Mouse (Mus musculus) forebrain, embryonic 11.5 days (tissue): Measurements from ENCODE around the gene Calcrl. TPM values are rescaled to one million over a fixed set of nuclear protein-coding genes. Genes with fewer than 3 reads are reported as not detected.

ENCODE experiments used
- ATAC-seq: fragments of 200-750 bp; cut with Nextera tagmentation; replicated peaks from 2 replicates; pipeline ENCODE4 v1.8.0; 2017; ENCODE audit warnings: moderate TSS enrichment; ENCODE audit not compliant: low FRiP score
- DNase-seq: peaks from one replicate; pipeline ENCODE4 v3.0.0-alpha.2; 2017; ENCODE audit warnings: low spot score
- H3K27ac ChIP-seq: fragments of 300-500 bp; sonication (generic); 2 replicates; pipeline ENCODE4 v1.5.1; 2014; ENCODE audit warnings: low read depth, low read length
- H3K27me3 ChIP-seq: fragments of 300-500 bp; sonication (generic); 2 replicates; pipeline ENCODE4 v1.6.1; 2014; ENCODE audit warnings: mild to moderate bottlenecking, low read length, mixed read lengths; ENCODE audit not compliant: control insufficient read depth, insufficient read depth
- H3K36me3 ChIP-seq: fragments of 300-500 bp; sonication (generic); 2 replicates; pipeline ENCODE4 v1.6.1; 2014; ENCODE audit warnings: mild to moderate bottlenecking, low read length, moderate library complexity, mixed read lengths; ENCODE audit not compliant: control insufficient read depth, insufficient read depth
- H3K4me1 ChIP-seq: fragments of 300-500 bp; sonication (generic); replicated peaks from 2 replicates; pipeline ENCODE4 v1.6.1; 2014; ENCODE audit warnings: low read length, mixed read lengths; ENCODE audit not compliant: control insufficient read depth, insufficient read depth
- H3K4me2 ChIP-seq: fragments of 300-500 bp; sonication (generic); 2 replicates; pipeline ENCODE4 v1.6.1; 2014; ENCODE audit warnings: low read depth, mild to moderate bottlenecking, low read length, moderate library complexity, mixed read lengths; ENCODE audit not compliant: severe bottlenecking
- H3K4me3 ChIP-seq: fragments of 300-500 bp; sonication (generic); 2 replicates; pipeline ENCODE4 v1.5.1; 2014; ENCODE audit warnings: low read depth, low read length
- H3K9ac ChIP-seq: fragments of 300-500 bp; sonication (generic); 2 replicates; pipeline ENCODE4 v1.6.1; 2014; ENCODE audit warnings: low read length
- H3K9me3 ChIP-seq: fragments of 300-500 bp; sonication (generic); 2 replicates; pipeline ENCODE4 v1.6.1; 2016; ENCODE audit warnings: low read length, mixed read lengths; ENCODE audit not compliant: control insufficient read depth
- WGBS: fragments of 180-500 bp; shearing (Covaris S2); extraction: QIAGEN DNeasy Blood & Tissue Kit; methylation state at CpG from one replicate; pipeline ENCODE4 v1.1.7; 2014; 5-methylcytosine and 5-hydroxymethylcytosine counted together
- polyA plus RNA-seq: library from polyadenylated mRNA; unstranded; fragments of >200 nt; fragmentation: Nextera tagmentation; extraction: Ambion mirVana; gene quantifications from 2 replicates; pipeline ENCODE4 v1.2.1, GENCODE M21; 2014

Calcrl gene
- polyA plus RNA-seq, 1 experiment from 2014 or later: 14.1 TPM

GRCm38 (mm10) chr2:84365266-84365665 lies 59.9 kb downstream of the Calcrl start:
- ATAC-seq (no peak), DNase-seq (no peak)
- Histone ChIP-seq H3K27ac (no peak overlapping the region), H3K4me2 (no peak overlapping the region), H3K4me3 (no peak overlapping the region), H3K36me3 (no peaks in the 10 kb centered on the region), H3K9me3 (no peaks in the 10 kb centered on the region), H3K4me1 (no peaks in the 10 kb centered on the region), H3K27me3 (no peaks in the 10 kb centered on the region), H3K9ac (no peak overlapping the region)
- WGBS: 84% methylated on average over 3 of the region's 3 CpGs

DNA sequence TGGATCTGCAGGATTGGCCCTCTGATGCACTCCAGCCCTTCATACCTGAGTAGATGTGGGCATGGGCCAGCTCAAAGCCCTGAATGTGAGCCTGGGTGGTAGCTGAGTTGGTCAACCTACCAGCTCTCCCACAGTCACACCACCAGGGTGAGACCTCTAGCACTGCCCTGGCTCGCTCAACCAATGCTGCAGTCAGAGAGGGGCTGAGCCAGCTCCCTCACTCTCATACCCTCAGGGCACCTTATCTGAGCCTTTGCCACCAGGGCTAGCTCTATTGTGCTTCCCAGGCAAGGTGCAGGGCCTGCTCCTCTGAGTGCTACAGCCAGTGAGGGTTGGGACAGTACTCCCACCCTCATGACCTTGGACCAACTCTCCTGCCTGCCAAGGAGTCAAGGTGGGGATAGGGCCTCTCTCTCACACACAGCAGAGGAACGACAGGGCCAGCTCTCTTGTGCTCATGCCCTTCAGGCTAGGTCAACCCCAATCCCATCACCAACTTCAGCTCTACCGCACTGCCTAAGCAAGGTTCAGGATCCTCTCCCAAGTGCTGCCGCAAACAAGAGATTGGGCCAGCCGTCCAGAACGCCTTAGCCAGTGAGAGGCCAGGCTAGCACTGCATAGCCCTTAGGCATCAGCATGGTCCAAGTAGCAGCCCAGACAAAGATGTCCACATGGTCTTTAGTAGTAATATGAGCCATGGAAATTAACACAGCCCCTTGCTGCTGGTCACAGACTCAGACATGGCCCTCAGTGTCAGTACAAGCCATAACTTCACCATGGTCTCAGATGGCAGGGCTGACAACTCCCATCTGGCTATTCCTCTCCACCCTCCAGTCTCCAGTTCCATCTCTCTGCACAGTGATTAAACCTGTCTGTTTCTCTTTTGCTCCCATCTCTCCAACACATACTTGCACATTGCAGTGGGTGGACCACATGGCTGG lies 62.2 kb downstream of the Calcrl start:
- H3K9me3 ChIP-seq: no peaks in the 10 kb centered on the region
- ATAC-seq (peak; percentile 58; the same call in 1 of the 2 replicates), DNase-seq (no peak)
- 91% methylated on average over 6 of the region's 6 CpGs for WGBS
- no peak overlapping the region for H3K27ac ChIP-seq
- no peaks in the 10 kb centered on the region for H3K36me3 ChIP-seq
- H3K9ac ChIP-seq: no peak overlapping the region
- H3K4me1 ChIP-seq: no peaks in the 10 kb centered on the region
- H3K4me2 ChIP-seq: no peak overlapping the region
- H3K27me3 ChIP-seq: no peaks in the 10 kb centered on the region
- H3K4me3 ChIP-seq: no peak overlapping the region

DNA sequence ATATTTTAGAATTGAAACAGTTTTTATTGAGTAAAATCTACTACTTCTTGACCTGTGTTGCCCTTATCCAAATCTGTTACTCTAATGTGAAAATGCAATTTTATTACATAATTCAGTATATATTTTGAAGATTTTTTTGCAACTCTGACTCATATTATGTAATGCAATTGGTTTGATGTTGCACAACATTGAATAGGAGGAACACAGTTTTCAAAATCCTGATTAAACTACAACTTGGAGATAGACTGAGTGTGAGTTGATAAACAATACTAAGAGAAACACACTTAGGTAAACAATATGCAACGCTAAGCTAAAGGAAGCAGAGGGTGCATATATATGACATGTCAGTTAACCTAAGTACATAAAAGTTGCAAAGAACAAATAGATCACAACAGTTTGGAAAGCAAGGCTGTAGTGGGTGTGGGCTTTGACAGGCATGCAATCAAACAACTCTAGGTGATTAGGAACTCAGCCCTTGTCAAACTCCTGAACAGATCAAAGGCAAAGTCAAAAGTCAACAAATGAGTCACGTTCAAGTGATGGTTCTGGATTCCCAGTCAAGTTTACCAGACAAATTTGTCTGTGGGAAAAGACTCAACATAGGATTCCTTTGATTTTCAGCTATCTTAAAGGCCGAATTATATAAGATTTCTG lies 66.4 kb downstream of the Calcrl start:
- Histone ChIP-seq H3K27me3 (no peaks in the 10 kb centered on the region), H3K4me3 (no peak overlapping the region), H3K4me2 (no peak overlapping the region), H3K4me1 (no peaks in the 10 kb centered on the region), H3K9me3 (no peaks in the 10 kb centered on the region), H3K9ac (no peak overlapping the region), H3K36me3 (no peaks in the 10 kb centered on the region), H3K27ac (no peak overlapping the region)
- ATAC-seq (no peak), DNase-seq (no peak)
- 74% methylated on average over 3 of the region's 3 CpGs for WGBS

GRCm38 (mm10) chr2:84355281-84355680 lies 69.9 kb downstream of the Calcrl start:
- WGBS: 79% methylated on average over 4 of the region's 4 CpGs
- ATAC-seq (no peak), DNase-seq (no peak)
- H3K36me3 ChIP-seq: no peaks in the 10 kb centered on the region
- no peak overlapping the region for H3K4me2 ChIP-seq
- H3K4me1 ChIP-seq: no peaks in the 10 kb centered on the region
- H3K27ac ChIP-seq: no peak overlapping the region
- H3K9me3 ChIP-seq: no peaks in the 10 kb centered on the region
- no peaks in the 10 kb centered on the region for H3K27me3 ChIP-seq
- H3K9ac ChIP-seq: no peak overlapping the region
- no peak overlapping the region for H3K4me3 ChIP-seq

GRCm38 (mm10) chr2:84347376-84347775 lies 77.8 kb downstream of the Calcrl start:
- DNase-seq (no peak), ATAC-seq (no peak)
- H3K4me2 ChIP-seq: no peak overlapping the region
- no peak overlapping the region for H3K4me3 ChIP-seq
- no peaks in the 10 kb centered on the region for H3K36me3 ChIP-seq
- H3K9ac ChIP-seq: no peak overlapping the region
- no peak overlapping the region for H3K27ac ChIP-seq
- no peaks in the 10 kb centered on the region for H3K4me1 ChIP-seq
- no peaks in the 10 kb centered on the region for H3K9me3 ChIP-seq
- 82% methylated on average over 2 of the region's 2 CpGs for WGBS
- H3K27me3 ChIP-seq: no peaks in the 10 kb centered on the region

- Histone ChIP-seq H3K4me1 (no peaks in the 10 kb centered on the region), H3K36me3 (no peaks in the 10 kb centered on the region), H3K9me3 (no peaks in the 10 kb centered on the region), H3K4me2 (no peak overlapping the region), H3K9ac (no peak overlapping the region), H3K4me3 (no peak overlapping the region), H3K27ac (no peak overlapping the region), H3K27me3 (no peaks in the 10 kb centered on the region)
- DNase-seq: no peak
- WGBS: 57% methylated on average over 2 of the region's 2 CpGs
- ATAC-seq: no peak
These were observed 81.5 kb downstream of the Calcrl start for GRCm38 (mm10) chr2:84343756-84344155.

GRCm38 (mm10) chr2:84337774-84338450 lies 87.3 kb downstream of the Calcrl start:
- no peaks in the 10 kb centered on the region for H3K9me3 ChIP-seq

DNA sequence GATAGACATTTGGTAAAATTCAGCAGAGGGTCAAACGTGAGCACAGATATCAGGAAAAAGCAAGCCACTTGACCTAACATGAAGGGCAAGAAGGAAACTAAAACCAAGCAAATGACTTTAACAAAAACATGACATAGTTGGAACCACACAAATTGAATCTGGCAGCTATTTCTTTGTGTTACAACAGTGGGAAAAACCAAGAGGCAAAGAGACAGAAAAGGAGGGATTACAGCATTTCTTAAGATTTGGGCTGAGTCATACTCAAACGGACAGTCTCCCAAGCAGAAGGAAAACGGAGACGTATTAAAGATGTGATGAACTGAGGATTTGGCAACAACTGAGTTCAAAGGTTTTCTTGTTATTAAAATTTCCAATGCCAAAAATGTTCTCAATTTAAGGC lies 88.9 kb downstream of the Calcrl start:
- no peaks in the 10 kb centered on the region for H3K4me1 ChIP-seq
- no peaks in the 10 kb centered on the region for H3K9me3 ChIP-seq
- ATAC-seq (no peak), DNase-seq (no peak)
- H3K36me3 ChIP-seq: no peaks in the 10 kb centered on the region
- no peak overlapping the region for H3K4me3 ChIP-seq
- no peaks in the 10 kb centered on the region for H3K27me3 ChIP-seq
- no peak overlapping the region for H3K9ac ChIP-seq
- no peak overlapping the region for H3K4me2 ChIP-seq
- H3K27ac ChIP-seq: no peak overlapping the region
- WGBS: 86% methylated on average over 4 of the region's 4 CpGs

More at GRCm38 (mm10) chr2:84337774-84338450, 87.3 kb downstream of the Calcrl start:
- 79% methylated on average over 1 of the region's 1 CpGs for WGBS
- ATAC-seq (no peak), DNase-seq (no peak)
- H3K36me3 ChIP-seq: no peaks in the 10 kb centered on the region
- H3K4me2 ChIP-seq: no peak overlapping the region
- H3K9ac ChIP-seq: no peak overlapping the region
- no peaks in the 10 kb centered on the region for H3K4me1 ChIP-seq
- no peak overlapping the region for H3K4me3 ChIP-seq
- no peaks in the 10 kb centered on the region for H3K27me3 ChIP-seq
- H3K27ac ChIP-seq: no peak overlapping the region
